Mouse (Mus musculus): Measurements from ENCODE around the gene Abcg1.

DNA sequence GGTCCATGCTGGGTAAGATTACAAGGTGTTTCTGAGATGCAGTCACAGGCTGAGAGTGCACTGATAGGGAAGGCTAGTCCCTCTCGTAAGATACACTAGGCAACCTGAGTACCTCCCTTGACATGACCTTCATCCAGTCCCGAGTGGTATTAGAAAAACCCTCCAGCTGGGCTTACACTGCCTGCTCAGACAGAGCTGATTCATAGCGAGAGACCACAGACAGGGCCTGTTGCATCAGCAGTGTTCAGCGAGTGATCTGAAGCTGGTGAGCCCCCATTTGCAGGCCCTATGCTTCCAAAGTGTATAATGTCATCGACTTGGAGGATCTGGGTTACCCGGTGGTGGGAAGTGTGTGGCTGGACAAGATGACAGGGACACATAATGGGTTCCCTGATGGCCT is 107.7 kb downstream of the Abcg1 start, which contains the start of gene Tff1:
- TF ChIP-seq CTCF (IDR thresholded peaks at IDR 0.05; ENCODE audit: extremely low read depth, insufficient read depth, insufficient read length, insufficient replicate concordance) (no peak), POLR2A (IDR thresholded peaks at IDR 0.05; ENCODE audit: low read depth, low read length) (no peak)
